Mouse (Mus musculus) adrenal gland, adult 18-20 months (tissue): ENCODE results near the gene Sec22a. TPM values are rescaled to one million over a fixed set of nuclear protein-coding genes. Genes with fewer than 3 reads are reported as not detected.

ENCODE experiments used
- total RNA-seq, 2 experiments: library from RNA; stranded (reverse); gene quantifications; 1 replicate in 1 of 2; 2 replicates in 1 of 2; pipeline ENCODE4 v1.2.3; 2021

The Sec22a gene
- total RNA-seq, 2 experiments from 2014 or later = 19.0 to 25.2 TPM

Other genes starting within 250 kb of the Sec22a start
- gene Adcy5, start 209.0 kb downstream of the Sec22a start, total RNA-seq = 10 to 100 TPM in 1 of 2 experiments, 1 to 10 TPM in 1; 8.9 to 18.3 TPM
- gene Pdia5, start 127.0 kb upstream of the Sec22a start, total RNA-seq = 10 to 100 TPM; 14.7 to 16.5 TPM
- 1 to 10 TPM in 1 of 2 experiments, under 1 TPM in 1; 0.43 to 9.0 TPM for gene Sema5b, start 177.2 kb upstream of the Sec22a start, total RNA-seq